Mouse (Mus musculus): ENCODE measurements at regions not wholly inside any gene's neighbourhood (a gene's known extent, or its start where the extent isn't known, plus 50 kb on each side); places are given as distances from the start of the nearest gene placed in this dataset.

DNA sequence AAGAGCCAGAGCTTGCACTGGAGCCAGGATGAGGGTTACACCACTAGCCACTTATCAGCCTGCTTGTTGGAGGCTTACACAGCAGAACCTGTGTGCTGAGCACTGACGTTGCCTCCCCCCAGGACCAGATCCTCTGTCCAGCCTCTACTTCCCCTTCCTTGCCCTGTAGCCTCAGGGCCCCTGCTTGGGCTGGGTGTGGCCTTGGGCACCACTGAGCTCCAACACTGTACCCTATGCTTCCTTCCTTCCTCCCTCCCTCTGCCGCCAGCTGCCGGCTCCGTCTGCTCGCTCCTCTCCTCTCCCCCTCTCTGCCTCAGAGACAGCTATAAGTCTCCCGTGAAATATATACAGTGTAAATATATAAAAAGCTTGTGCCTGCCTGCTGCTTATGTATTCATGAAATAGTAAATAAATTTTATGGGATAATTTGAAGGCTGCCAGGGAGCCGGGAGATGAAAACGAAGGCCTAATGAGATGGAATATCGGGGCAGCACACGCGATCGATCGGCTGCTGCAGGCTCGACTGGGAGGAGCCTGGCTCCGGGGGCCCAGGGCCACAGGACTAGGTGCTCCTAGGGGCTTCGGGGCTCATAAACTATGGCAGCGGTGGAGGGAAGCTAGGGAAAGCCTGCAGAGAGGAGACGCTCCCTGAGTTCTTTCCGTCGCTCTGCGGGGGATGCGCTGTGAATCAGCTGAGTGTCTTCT, 135.6 kb downstream of the Rbm19 start:
- H3K4me1 ChIP-seq, result peaks cover 5% of the 10 kb centered on the region
- ATAC-seq (ENCODE audit: low FRiP score, low read depth), result no peak
- no peaks in the 10 kb centered on the region for H3K36me3 ChIP-seq
- H3K27ac ChIP-seq, result no peak overlapping the region
- 7% methylated on average over 22 of the region's 22 CpGs for WGBS
- no peak overlapping the region for H3K9ac ChIP-seq
- H3K27me3 ChIP-seq, result peaks cover 87% of the 10 kb centered on the region
- peak overlapping the region; percentile 22 for H3K4me3 ChIP-seq
- H3K4me2 ChIP-seq (replicated peaks), result peak overlapping the region; percentile 43
- H3K9me3 ChIP-seq, result no peaks in the 10 kb centered on the region

DNA sequence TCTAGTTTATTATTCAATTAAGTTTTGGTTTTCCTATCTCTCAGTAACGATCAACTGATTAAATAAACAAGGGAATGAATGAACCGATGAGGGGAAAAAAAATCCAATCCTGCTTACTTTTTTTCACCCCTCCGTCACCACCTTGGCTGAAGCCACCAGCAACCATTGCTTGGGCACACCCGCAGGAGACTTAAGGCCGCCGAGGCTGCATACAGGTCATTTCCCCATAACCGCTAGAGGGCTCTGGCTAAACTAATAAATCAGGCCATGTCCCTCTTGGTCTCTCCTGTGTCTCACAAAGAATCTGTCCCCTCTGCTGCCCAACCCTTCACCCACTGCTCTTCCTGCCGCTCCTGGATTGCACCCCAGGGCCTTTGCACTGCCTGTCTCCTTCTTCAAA, 136.3 kb downstream of the Rbm19 start:
- no peak for ATAC-seq (ENCODE audit: low FRiP score, low read depth)
- WGBS, result 14% methylated on average over 8 of the region's 8 CpGs
- Histone ChIP-seq H3K27ac (no peak overlapping the region), H3K4me3 (0 out of 2 replicates have a peak overlapping the region, but pooled peaks have one; percentile 22), H3K4me2 (replicated peaks) (no peak overlapping the region; the same call in 1 of the 2 replicates), H3K9me3 (no peaks in the 10 kb centered on the region), H3K27me3 (peaks cover 83% of the 10 kb centered on the region), H3K9ac (no peak overlapping the region), H3K4me1 (peaks cover 5% of the 10 kb centered on the region), H3K36me3 (no peaks in the 10 kb centered on the region)

DNA sequence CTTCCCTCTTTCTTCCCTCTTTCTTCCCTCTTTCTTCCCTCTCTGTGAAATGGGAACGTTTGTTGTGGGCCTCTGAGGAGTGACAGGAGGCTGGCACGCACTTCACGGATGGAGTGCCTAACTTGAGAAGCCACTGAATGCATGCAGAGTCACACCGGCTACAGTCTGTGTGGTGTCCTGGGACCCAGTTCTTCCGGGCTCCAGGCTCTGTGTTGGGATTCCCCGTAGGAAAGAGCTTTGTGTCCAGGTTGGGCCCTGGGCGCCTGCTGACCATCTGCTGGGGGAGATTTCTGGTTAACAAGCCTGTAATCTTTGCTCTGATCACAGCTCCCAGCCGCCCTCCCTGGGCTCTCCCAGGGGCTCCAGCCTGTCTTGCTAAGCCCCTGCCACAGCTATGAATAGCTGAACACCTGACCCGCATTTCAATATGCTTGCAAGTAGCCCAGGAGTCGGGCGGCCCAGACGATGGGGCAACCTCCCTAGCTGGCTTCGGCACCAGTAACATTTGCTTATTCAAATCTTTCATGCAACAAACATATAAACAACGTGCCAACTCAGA, 146.5 kb downstream of the Rbm19 start:
- Histone ChIP-seq H3K27ac (no peak overlapping the region), H3K27me3 (peaks cover 77% of the 10 kb centered on the region), H3K4me3 (no peak overlapping the region), H3K9me3 (no peaks in the 10 kb centered on the region), H3K4me2 (replicated peaks) (no peak overlapping the region), H3K4me1 (no peaks in the 10 kb centered on the region), H3K9ac (no peak overlapping the region), H3K36me3 (no peaks in the 10 kb centered on the region)
- WGBS, result 49% methylated on average over 14 of the region's 14 CpGs
- no peak for ATAC-seq (ENCODE audit: low FRiP score, low read depth)

DNA sequence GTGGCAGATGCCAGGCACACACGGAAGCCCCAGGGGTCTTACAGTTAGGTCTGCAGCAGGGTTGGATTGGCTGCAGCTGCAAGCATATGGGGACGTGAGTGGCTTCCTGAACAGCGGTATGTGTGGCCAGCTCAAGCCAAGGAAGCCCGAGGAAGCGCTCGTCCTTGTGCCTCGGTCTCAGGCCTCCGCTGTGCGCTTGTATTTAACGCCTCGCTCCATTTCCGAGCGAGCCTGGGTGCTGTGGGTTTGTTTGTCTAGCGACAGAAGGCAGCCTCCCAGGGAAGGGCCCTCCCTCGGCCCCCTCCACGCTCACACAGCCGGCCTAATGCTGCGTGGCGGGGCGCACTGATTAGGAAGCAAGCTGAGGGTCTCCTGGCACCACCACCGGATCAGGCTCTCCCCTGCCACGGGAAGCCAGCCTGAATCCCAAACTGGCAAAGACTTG, 153.2 kb downstream of the Rbm19 start:
- no peak for ATAC-seq (ENCODE audit: low FRiP score, low read depth)
- Histone ChIP-seq H3K27ac (no peak overlapping the region), H3K36me3 (no peaks in the 10 kb centered on the region), H3K4me1 (peaks cover 12% of the 10 kb centered on the region), H3K4me2 (replicated peaks) (peak overlapping the region; percentile 41), H3K4me3 (no peak overlapping the region), H3K9ac (no peak overlapping the region), H3K27me3 (peaks cover 77% of the 10 kb centered on the region), H3K9me3 (0 out of 2 replicates have a peak, but pooled peaks cover 4% of the 10 kb centered on the region)
- WGBS, result 16% methylated on average over 22 of the region's 22 CpGs

DNA sequence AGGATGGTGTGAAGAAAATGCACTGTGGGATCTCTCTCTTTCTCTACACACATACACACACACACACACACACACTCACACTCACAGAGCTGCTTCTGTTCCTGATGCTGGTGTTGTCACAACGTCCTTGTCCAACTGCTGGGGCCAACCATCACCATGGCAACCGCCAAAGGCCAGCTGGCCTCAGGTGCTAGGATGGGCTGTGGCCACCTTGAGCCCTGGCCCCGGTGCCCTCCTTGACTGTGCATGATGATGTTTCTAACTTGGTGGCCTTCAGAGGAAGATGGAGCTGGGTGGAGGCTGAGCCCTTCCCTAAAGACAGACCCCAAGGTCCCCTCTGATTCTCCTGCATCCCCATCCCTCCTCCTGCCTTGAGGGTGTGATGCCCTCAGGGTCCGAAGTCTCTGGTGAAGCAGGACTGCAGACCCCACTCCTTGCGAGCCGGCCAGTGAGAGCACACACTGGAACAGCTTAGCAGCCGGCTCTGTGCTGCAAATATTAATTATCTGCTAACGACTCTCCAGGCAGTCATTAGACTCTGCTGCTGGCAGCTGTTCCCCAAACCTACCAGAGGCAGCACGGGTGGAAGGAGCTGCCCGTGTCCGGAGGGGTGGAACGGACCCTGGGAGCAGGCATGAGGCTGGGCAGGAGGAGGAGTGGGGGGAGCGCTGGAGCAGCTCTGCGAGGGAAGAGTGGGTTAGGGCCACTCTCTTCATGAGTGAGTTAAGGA, 154.8 kb downstream of the Rbm19 start:
- Histone ChIP-seq H3K4me2 (replicated peaks) (no peak overlapping the region; the same call in 1 of the 2 replicates), H3K4me3 (no peak overlapping the region), H3K9ac (no peak overlapping the region), H3K4me1 (peaks cover 12% of the 10 kb centered on the region), H3K36me3 (no peaks in the 10 kb centered on the region), H3K27ac (no peak overlapping the region), H3K27me3 (peaks cover 73% of the 10 kb centered on the region), H3K9me3 (0 out of 2 replicates have a peak, but pooled peaks cover 9% of the 10 kb centered on the region)
- WGBS, result 25% methylated on average over 14 of the region's 14 CpGs
- no peak for ATAC-seq (ENCODE audit: low FRiP score, low read depth)

DNA sequence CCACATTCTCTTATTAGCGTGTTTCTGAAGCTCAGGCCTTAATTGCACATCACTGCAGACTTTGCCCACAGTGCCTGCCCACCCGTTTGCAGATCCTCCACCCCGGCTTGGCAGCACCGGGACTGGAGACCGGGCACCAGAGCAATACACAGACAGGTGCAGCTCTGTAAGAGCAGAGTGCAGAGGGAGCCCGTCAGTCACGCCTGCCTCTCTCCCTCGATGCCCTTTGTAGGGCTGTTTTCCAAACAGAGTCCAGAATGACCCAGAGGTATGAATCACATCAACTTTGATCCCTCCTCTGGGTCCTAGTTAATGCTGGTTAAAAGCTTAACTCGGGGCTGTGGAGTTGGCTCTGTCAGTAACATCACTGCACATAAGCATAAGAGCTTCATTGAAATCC, 155.3 kb upstream of the Lhx5 start:
- Histone ChIP-seq H3K4me2 (replicated peaks) (no peak overlapping the region), H3K36me3 (no peaks in the 10 kb centered on the region), H3K9me3 (0 out of 2 replicates have a peak, but pooled peaks cover 9% of the 10 kb centered on the region), H3K9ac (no peak overlapping the region), H3K4me1 (peaks cover 13% of the 10 kb centered on the region), H3K27ac (no peak overlapping the region), H3K4me3 (no peak overlapping the region), H3K27me3 (peaks cover 77% of the 10 kb centered on the region)
- WGBS, result 72% methylated on average over 9 of the region's 9 CpGs
- no peak for ATAC-seq (ENCODE audit: low FRiP score, low read depth)

DNA sequence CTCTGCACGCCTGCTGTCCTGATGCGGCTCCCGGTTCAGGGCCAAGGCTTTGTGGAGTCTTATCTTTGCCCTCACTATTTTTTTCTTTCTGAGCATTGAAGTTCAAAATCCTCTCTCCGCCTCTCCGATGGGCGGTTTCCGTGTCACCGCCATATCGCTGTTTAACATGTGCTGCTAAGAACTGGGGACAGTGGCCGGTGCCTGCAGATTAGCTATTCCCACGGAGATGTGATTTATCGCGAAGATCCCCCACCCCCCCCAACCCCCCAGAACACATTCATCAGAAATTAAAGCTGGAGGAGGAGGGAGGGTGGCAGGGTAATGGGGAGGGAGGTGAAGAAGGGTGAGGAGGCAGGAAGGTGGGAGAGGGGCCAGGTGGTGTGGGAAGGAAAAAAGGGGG, 151.2 kb upstream of the Lhx5 start:
- H3K9ac ChIP-seq, result no peak overlapping the region
- H3K27ac ChIP-seq, result no peak overlapping the region
- H3K27me3 ChIP-seq, result peaks cover 94% of the 10 kb centered on the region
- H3K4me1 ChIP-seq, result peaks cover 14% of the 10 kb centered on the region
- 0 out of 2 replicates have a peak, but pooled peaks cover 4% of the 10 kb centered on the region for H3K9me3 ChIP-seq
- H3K4me2 ChIP-seq (replicated peaks), result peak overlapping the region; percentile 38
- 2% methylated on average over 13 of the region's 13 CpGs for WGBS
- no peak for ATAC-seq (ENCODE audit: low FRiP score, low read depth)
- no peak overlapping the region for H3K4me3 ChIP-seq
- no peaks in the 10 kb centered on the region for H3K36me3 ChIP-seq

DNA sequence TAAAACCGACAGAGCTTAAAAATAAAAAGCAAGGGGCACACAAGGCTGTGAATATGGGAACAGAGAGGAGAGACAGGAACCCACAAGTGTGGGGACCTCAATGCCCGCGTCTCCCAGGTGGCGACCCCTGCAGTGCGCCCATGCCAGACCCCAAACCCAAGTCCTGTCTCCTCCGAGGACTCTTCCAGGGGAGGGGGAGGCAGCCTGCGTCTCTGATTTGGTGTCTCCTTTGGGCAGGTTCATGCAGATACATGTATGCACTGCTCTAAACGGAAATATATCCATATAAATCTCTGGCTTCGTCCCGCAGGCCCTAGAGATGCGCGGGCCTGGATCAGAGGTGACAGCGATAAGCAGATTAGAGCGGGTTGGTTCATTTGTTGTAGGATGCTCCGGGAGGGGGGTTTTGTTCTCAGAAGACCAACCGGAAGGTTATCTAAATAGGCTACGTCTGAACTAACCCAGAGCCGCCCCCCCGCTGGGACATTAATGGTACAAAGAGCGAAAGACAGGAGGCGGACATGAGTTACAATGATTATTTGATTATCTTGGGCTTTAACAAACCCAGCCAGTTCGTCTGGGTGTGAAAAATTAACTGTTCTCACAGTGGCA, 150.4 kb upstream of the Lhx5 start:
- ATAC-seq (ENCODE audit: low FRiP score, low read depth), result no peak
- Histone ChIP-seq H3K9ac (no peak overlapping the region), H3K4me3 (peak overlapping the region; percentile 5; the same call in 1 of the 2 replicates), H3K27me3 (peaks cover 95% of the 10 kb centered on the region), H3K4me2 (replicated peaks) (peak overlapping the region; percentile 35; the same call in 1 of the 2 replicates), H3K9me3 (no peaks in the 10 kb centered on the region), H3K4me1 (peaks cover 14% of the 10 kb centered on the region), H3K27ac (no peak overlapping the region), H3K36me3 (no peaks in the 10 kb centered on the region)
- 5% methylated on average over 22 of the region's 22 CpGs for WGBS

DNA sequence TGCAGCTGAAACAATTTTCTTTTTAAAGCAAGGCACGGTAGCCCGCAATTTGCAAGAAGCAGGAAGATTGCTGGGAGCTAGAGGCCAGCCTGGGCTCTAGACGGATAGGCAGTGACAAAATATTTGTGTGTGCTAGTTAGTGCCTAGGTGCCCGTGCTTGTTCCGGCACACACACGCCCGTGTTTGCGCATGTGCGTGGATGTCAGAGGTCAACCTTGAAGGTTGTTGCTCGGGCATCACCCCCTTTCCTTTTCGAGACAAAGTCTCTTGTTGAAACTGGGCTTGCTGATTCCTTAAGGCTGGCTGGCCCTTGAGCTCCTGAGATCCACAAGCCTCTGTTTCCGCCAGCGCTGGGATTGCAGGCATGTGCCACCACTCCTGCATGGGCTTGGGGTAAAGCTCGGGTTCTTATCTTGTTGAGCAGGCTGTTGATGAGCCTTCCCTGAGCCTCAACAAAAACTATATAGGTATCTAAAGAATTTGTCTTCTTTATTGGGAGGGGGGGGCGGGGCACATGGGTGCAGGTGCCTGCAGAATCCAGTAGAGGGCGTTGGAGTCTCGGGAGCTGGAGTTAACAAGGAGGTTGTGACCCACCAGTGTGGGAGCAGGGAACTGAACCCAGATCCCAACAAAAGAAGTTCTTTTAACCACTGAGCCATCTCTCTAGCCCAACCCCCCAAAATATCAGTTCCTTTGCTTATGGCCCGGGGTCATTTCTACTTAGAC, 149.5 kb upstream of the Lhx5 start:
- Histone ChIP-seq H3K4me2 (replicated peaks) (no peak overlapping the region), H3K27me3 (peaks cover 98% of the 10 kb centered on the region), H3K36me3 (no peaks in the 10 kb centered on the region), H3K9me3 (no peaks in the 10 kb centered on the region), H3K4me1 (peaks cover 14% of the 10 kb centered on the region), H3K4me3 (no peak overlapping the region), H3K9ac (no peak overlapping the region), H3K27ac (no peak overlapping the region)
- no peak for ATAC-seq (ENCODE audit: low FRiP score, low read depth)
- WGBS, result 35% methylated on average over 18 of the region's 18 CpGs

DNA sequence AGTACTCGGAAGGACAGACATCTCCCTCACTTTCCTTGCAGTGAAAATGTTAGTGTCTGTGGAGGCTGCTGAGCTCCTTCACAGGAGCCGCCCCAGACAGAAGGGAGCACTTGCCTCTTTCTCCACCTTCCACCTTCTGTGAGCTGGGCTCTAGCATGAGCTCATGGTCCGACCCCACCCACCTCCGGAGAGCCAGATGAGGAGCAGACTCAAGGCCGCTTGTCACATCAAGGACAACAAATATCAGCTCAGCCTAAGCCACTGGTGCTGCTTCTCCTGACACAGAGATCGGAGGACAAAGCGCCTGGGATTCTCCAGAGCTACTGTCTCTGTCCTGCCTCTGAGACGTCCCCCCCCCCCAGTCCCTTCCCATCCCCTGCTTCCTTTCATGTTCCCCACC, 146.9 kb upstream of the Lhx5 start:
- Histone ChIP-seq H3K4me2 (replicated peaks) (no peak overlapping the region), H3K27ac (no peak overlapping the region), H3K9ac (no peak overlapping the region), H3K27me3 (peaks cover 97% of the 10 kb centered on the region), H3K36me3 (no peaks in the 10 kb centered on the region), H3K9me3 (peaks cover 2% of the 10 kb centered on the region), H3K4me3 (no peak overlapping the region), H3K4me1 (peaks cover 19% of the 10 kb centered on the region)
- 49% methylated on average over 8 of the region's 8 CpGs for WGBS
- no peak for ATAC-seq (ENCODE audit: low FRiP score, low read depth)

DNA sequence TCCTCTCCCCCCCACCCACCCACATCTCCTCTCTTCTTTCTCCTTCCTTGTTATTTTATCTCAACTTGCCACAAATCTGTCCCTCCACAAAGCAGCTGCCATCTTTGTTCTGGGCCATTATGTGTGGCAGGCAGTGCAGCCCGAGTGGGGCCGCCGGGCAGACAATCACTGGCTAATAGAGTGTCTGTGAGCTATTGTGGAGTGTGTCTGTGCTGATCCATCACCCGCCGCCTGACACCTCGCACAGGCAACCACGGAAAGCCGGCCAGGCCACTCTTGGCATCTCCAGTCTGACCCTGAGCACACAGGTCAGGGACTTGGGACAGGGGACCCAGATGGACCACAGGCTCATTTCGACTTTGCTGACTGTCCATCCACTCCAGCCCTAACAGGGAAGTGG, 146.5 kb upstream of the Lhx5 start:
- Histone ChIP-seq H3K4me3 (no peak overlapping the region), H3K27ac (no peak overlapping the region), H3K9me3 (peaks cover 6% of the 10 kb centered on the region), H3K36me3 (no peaks in the 10 kb centered on the region), H3K27me3 (peaks cover 96% of the 10 kb centered on the region), H3K9ac (no peak overlapping the region), H3K4me1 (peaks cover 16% of the 10 kb centered on the region), H3K4me2 (replicated peaks) (no peak overlapping the region)
- ATAC-seq (ENCODE audit: low FRiP score, low read depth), result no peak
- WGBS, result 20% methylated on average over 9 of the region's 9 CpGs

Data from limb, embryonic 13.5 days (tissue).